Mouse (Mus musculus): ENCODE data around the gene Abhd14b.
A peak's percentile ranks its signal among the peaks of the same experiment; 100 is the strongest.

The Abhd14b gene

GRCm38 (mm10) chr9:106429221-106430014, 17.8 kb upstream of the Abhd14b start, which contains the start of gene Rpl29:
Rpl29 (plus strand) TSS chr9:106429454.
- peak; percentile 97 for DNase-seq (ENCODE audit: low read depth, low spot score)

- DNase-seq (ENCODE audit: low read depth, low spot score) = no peak
These were observed 17.3 kb upstream of the Abhd14b start for GRCm38 (mm10) chr9:106430015-106430264.

- DNase-seq (ENCODE audit: low read depth, low spot score) = peak; percentile 20
These were observed 13.9 kb upstream of the Abhd14b start for GRCm38 (mm10) chr9:106433389-106433788.

GRCm38 (mm10) chr9:106436566-106436965, 10.7 kb upstream of the Abhd14b start:
- DNase-seq (ENCODE audit: low read depth, low spot score) = peak; percentile 36

GRCm38 (mm10) chr9:106442680-106443079, 4.6 kb upstream of the Abhd14b start:
- no peak for DNase-seq (ENCODE audit: low read depth, low spot score)

- DNase-seq (ENCODE audit: low read depth, low spot score) = no peak
These were observed 2.4 kb upstream of the Abhd14b start for GRCm38 (mm10) chr9:106444836-106445235.

- DNase-seq (ENCODE audit: low read depth, low spot score) = no peak
These were observed 692 bp downstream of the Abhd14b start for GRCm38 (mm10) chr9:106447951-106448350.

GRCm38 (mm10) chr9:106448498-106449031, 1.3 kb downstream of the Abhd14b start:
- peak; percentile 76 for DNase-seq (ENCODE audit: low read depth, low spot score)

- DNase-seq (ENCODE audit: low read depth, low spot score) = no peak
These were observed 2.7 kb downstream of the Abhd14b start for GRCm38 (mm10) chr9:106449947-106450346.

- DNase-seq (ENCODE audit: low read depth, low spot score) = peak; percentile 66
These were observed 3.4 kb downstream of the Abhd14b start for GRCm38 (mm10) chr9:106450661-106451060.

GRCm38 (mm10) chr9:106451298-106451697, 4.0 kb downstream of the Abhd14b start:
- DNase-seq (ENCODE audit: low read depth, low spot score) = no peak

GRCm38 (mm10) chr9:106451899-106452298, 4.6 kb downstream of the Abhd14b start:
- DNase-seq (ENCODE audit: low read depth, low spot score) = no peak

GRCm38 (mm10) chr9:106452351-106452750, 5.1 kb downstream of the Abhd14b start:
- no peak for DNase-seq (ENCODE audit: low read depth, low spot score)

- peak; percentile 58 for DNase-seq (ENCODE audit: low read depth, low spot score)
These were observed 5.6 kb downstream of the Abhd14b start for GRCm38 (mm10) chr9:106452821-106453220.

- peak; percentile 69 for DNase-seq (ENCODE audit: low read depth, low spot score)
These were observed 6.2 kb downstream of the Abhd14b start, which contains the start of gene Pcbp4 for GRCm38 (mm10) chr9:106453271-106454070. Pcbp4 (plus strand) TSS chr9:106453291.

- DNase-seq (ENCODE audit: low read depth, low spot score) = peak; percentile 40
These were observed 7.0 kb downstream of the Abhd14b start for GRCm38 (mm10) chr9:106454071-106454761.

GRCm38 (mm10) chr9:106454888-106455681, 7.8 kb downstream of the Abhd14b start:
- DNase-seq (ENCODE audit: low read depth, low spot score) = peak; percentile 65

- no peak for DNase-seq (ENCODE audit: low read depth, low spot score)
These were observed 9.3 kb downstream of the Abhd14b start for GRCm38 (mm10) chr9:106456325-106457162.

GRCm38 (mm10) chr9:106457163-106457559, 9.9 kb downstream of the Abhd14b start:
- DNase-seq (ENCODE audit: low read depth, low spot score) = no peak

GRCm38 (mm10) chr9:106457920-106458319, 10.7 kb downstream of the Abhd14b start:
- no peak for DNase-seq (ENCODE audit: low read depth, low spot score)
